Mouse (Mus musculus) MEL (cell line): ENCODE data around the gene Pde4b.

Experiments used
- CTCF ChIP-seq, 3 experiments: IDR thresholded peaks in 2 of 3; conservative IDR thresholded peaks in 1 of 3; 2 replicates each; pipeline ENCODE4 v1.5.1; 2011 to 2012; ENCODE audit warnings: low read length in 3 of 3, low read depth in 2 of 3, mild to moderate bottlenecking in 2 of 3, improper control_type of control experiment in 1 of 3, inconsistent platforms in 1 of 3, mixed read lengths in 1 of 3, moderate library complexity in 1 of 3; ENCODE audit not compliant: control insufficient read depth in 1 of 3, insufficient read depth in 1 of 3, poor library complexity in 1 of 3, severe bottlenecking in 1 of 3
- EP300 ChIP-seq, 2 experiments: IDR thresholded peaks; 2 replicates each; pipeline ENCODE4 v1.6.1; 2011; ENCODE audit warnings: improper control_type of control experiment in 2 of 2, low read length in 2 of 2, low read depth in 1 of 2, mild to moderate bottlenecking in 1 of 2
- MYC ChIP-seq: IDR thresholded peaks from 2 replicates; pipeline ENCODE4 v1.6.1; 2011; ENCODE audit warnings: low read depth, mild to moderate bottlenecking, low read length, improper control_type of control experiment, moderate library complexity
- POLR2A ChIP-seq, 2 experiments: IDR thresholded peaks; 2 replicates each; pipeline ENCODE4 v1.6.1; 2011 to 2012; ENCODE audit warnings: low read length in 2 of 2, mild to moderate bottlenecking in 2 of 2, control low read depth in 1 of 2, improper control_type of control experiment in 1 of 2, low read depth in 1 of 2, moderate library complexity in 1 of 2; ENCODE audit not compliant: control insufficient read depth in 1 of 2, insufficient read depth in 1 of 2, poor library complexity in 1 of 2
- TBP ChIP-seq: IDR thresholded peaks from 2 replicates; pipeline ENCODE4 v1.8.0; 2011; ENCODE audit warnings: low read depth, low read length, improper control_type of control experiment

- TF ChIP-seq POLR2A (IDR thresholded peaks at IDR 0.05; ENCODE audit: control insufficient read depth in 1 of 2, insufficient read depth in 1 of 2, low read depth in 1 of 2, low read length in 2 of 2, poor library complexity in 1 of 2) (no peak), TBP (no peak), MYC (no peak), CTCF (IDR thresholded peaks at IDR 0.05 in 2 of 3, conservative IDR thresholded peaks at IDR 0.05 in 1 of 3; ENCODE audit: control insufficient read depth in 1 of 3, insufficient read depth in 1 of 3, low read depth in 2 of 3, low read length in 3 of 3, poor library complexity in 1 of 3, severe bottlenecking in 1 of 3) (peak; percentile 12 to 59 (median 48); a peak in 5 of 6 replicates), EP300 (IDR thresholded peaks at IDR 0.05; ENCODE audit: low read depth in 1 of 2, low read length in 2 of 2) (no peak)
Measured at GRCm38 (mm10) chr4:102486134-102486920, 399.0 kb downstream of the Pde4b start.
